Mouse (Mus musculus) T-helper 2 cell (primary cell): ENCODE data around the gene Xiap.
"Not testable (repeated sequence)": the region's sequence is repeated elsewhere in the genome, so short reads cannot be mapped to it uniquely, and the experiment has no call there.

Experiments used
- in situ Hi-C: fragments of 300-600 bp; cut with MboI, MseI; formaldehyde crosslinking; loops from one replicate; pipeline ENCODE4 v1.15.1; 2025; ENCODE audit warnings: high pct_unique_total_duplicates

The Xiap gene

DNA sequence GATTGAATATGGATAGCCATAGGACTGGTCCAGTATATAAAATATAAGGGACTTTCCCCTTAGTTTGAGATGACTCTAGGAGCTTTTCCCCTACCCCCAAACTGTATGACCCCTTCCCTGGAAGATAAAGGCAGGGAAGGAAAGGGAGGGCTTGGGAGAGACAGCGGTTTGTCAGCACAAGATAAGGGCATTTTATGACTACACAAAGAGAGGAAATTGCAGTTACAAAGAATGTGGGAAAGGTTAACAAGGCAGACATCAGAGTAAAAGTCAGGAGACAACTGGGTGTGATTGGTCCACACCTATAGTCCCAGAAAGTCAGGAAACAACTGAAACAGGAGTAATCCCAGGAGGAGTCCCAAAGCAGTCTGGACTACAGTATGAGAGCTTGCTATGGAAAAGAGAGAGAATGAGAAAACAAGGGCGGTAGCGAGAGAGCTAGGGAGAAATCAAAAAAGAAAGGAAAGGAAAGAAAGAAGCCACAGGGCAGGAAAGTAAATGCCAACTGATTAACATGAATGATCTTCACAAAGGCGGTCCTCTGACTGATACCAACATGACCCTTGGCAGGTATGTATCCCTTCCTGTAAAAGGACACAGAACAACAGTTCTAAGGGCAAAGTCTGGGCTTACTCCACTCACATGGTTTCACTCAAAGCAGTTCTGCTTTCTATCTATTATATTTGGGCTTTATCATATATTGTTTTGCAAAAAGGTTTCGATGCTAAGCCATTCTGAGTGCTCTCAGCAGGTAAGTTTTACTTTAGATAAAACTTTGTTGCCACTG, at the start of gene Xiap:
Gene Xiap, plus strand, starts transcription at position 398 of the 787 bp plus-strand sequence.
- in situ Hi-C loops: no loop called here

DNA sequence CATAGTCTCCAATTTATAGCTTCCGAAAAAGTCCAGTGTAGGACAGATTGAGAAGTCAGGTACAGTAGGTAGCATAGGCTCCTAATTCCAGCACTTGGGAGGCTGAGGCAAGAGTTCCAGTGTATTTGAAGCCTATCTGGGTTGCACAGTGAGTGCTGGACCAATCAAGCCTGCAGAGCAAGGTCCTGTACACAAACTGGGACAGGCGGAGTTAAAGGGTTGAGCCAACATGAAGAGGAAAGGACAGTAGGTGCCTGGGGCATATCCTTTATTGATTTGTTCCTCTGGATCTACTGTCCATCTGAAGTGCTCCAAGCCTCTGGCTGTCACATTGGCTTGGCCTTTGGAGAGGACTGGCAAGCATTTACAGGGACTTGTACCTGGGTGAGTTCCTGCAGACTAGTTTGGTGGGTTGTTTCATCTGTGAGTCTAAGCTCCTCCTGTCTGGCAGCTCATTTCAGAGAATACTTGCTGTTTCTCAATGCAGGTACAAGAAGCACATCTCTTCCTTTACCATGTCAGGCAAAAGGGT, 46.7 kb upstream of the Xiap start:
- in situ Hi-C loops: no loop called here

DNA sequence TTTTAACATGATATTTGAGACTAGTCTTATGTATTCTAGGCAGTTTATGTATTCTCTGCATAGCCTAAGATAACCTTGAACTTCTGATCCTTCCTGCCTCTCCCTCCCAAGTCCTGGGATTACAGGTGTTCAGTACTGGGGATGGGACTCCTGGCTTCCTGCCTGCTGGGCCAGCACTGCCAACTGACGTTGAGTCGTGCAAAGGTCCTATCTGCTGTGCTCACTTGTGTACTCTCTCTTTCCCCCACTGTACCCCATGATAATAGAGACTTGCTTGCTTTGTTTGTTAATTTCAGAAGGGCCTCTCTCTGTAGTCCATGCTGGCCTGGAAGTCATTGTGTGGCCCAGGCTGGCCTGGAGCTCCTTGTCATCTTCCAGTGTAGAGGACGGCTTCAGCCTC, 45.7 kb upstream of the Xiap start:
- in situ Hi-C loops: no loop called here

DNA sequence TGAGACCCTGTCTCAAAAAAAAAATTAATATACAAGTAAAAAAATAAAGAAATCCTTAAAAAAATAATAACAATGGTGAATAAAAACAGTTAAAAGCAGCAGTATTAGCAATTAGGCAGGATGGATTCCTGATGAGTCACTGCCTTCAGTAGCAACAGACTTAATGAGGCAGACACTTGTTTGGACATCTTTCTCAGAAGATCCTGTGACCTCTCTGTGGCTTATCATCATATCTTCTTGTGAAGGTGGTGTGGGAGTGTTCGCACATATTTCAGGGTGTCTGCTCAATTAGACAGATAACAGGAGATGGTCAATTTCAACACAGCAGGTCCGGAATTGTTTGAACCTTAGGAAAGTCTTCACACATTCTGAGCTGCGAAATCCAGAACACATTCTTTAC, 45.0 kb upstream of the Xiap start:
- in situ Hi-C loops: no loop called here

DNA sequence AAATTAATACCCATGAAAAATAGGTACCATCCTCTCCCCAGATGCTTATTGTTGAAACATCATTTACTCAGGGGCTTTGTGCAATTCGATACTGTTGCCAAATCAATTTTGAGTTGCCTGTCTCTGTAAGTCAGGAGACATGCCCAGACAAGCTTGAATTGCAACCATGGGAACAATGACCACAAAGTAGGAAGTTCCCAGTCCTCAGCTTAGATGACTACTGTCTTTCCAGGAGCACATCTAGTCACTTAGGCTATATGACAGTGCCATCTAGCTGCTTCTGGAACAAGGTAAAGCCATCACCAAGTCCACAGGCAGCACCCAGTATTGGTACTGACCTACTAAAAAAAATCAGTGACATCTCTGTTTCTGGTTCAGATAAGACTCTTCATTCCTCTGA, 41.4 kb upstream of the Xiap start:
- in situ Hi-C loops: loop anchor here (5.0 kb wide), 1 partner anchor 51 kb away; no protein-coding TSS in a partner anchor

DNA sequence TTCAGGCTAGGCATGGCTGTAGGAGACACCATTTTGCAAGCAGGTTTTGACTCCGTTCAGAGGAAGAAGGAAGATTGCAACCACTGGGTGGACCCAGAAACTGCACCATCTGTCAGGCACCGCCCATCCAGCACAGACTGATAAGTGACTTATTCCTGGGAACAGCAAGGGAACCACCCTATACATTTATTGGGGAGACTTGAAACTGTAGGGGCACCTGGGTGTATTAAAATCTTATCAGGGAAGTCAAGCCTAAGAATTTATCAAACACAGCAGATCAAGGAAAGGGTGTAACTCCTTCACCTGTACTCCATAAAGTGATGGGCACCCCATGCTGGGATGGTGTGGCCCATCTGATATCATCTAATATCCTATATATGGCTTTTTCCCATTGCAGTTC, 40.0 kb upstream of the Xiap start:
- in situ Hi-C loops: loop anchor here (5.0 kb wide), 1 partner anchor 52 kb away; no protein-coding TSS in a partner anchor

DNA sequence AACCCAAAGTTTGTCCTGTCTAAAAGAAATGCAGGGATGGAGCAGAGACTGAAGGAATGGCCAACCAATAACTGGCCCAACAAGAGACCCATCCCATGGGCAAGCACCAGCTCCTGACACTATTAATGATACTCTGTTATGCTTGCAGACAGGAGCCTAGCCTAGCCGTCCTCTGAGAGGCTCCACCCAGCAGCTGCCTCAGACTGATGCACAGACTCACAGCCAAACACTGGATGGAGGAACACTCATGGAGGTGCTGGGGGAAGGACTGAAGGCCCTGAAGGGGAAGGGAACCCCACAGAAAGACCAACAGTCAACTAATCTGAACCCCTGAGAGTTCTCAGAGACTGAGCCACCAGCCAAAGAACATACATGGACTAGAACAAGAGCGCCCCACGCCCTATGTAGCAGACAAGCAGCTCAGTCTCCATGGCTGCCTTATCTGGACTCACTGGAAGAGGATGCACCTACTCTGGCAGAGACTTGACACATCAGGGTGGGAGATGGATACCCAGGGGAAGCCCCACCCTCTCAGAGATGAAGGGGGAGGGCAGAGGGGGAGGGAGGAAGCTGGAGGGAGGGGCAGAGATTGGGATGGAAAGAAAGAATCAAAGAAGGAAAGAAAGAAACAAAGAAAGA, 33.6 kb upstream of the Xiap start:
- in situ Hi-C loops: not testable (repeated sequence)

DNA sequence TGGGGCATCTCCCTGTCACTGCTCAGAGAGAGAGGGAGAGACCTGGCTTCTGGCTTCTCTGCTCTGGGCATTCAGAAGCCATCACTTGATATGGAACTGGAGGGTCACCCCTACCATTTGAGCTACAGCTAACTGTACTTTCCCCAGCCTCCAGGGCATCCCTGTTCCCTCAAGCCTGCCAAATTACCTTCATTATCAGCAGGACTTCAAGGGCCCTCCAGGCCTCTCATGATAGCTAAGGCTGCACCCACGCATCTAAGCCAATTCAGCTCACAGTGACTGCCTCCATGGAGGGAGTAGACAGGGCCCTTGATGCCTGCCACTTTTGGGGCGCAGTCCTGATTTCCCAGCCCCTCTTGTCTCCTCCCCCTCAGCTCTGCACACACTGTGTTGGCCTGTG, 32.5 kb upstream of the Xiap start:
- in situ Hi-C loops: not testable (repeated sequence)

DNA sequence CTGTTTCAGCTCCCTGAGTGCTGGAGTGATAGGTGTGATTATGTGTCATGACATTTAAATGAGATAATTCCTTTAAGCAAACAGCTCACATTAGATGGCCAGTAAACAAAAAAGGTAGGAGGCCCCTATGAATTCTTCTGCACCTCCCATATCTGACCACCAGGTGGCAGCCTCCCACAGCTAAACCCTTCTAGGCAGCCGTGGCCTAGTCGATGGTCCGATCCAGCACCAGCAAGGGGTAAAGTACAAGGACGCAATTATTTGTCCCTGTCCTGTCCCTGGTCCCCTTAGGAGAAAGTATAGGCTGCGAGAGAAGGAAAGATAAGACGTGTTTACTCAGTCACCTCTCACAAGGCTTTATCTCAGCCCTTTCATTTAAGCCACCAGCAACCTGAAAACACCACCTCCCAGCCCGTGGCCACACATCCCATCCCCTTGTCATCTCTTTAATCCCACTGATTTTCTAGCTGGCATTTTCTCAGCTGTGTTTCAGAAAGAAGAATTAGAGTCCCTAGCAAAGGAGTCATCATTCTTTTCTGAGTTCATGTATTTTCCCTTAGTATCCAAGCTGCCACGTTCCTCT, 26.3 kb upstream of the Xiap start:
- in situ Hi-C loops: no loop called here

DNA sequence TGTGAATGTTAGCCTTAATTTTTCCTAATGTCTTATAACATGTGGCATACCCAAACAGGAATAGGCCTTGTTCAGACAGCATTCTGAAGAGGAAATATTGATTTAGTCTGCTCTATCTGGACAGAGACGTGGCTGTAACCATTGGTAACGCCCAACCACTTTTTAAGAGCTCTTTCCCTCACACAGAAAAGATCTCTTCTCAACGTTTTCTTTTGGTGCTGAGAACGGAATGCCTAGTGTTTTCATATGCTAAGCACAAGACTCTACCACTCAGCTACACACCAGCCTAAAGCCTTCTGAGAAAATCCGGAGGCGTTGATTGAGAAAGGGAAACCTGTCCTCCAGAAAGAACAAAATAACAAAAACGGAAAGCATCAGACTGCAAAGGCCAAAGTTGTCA, 25.6 kb upstream of the Xiap start:
- in situ Hi-C loops: no loop called here

DNA sequence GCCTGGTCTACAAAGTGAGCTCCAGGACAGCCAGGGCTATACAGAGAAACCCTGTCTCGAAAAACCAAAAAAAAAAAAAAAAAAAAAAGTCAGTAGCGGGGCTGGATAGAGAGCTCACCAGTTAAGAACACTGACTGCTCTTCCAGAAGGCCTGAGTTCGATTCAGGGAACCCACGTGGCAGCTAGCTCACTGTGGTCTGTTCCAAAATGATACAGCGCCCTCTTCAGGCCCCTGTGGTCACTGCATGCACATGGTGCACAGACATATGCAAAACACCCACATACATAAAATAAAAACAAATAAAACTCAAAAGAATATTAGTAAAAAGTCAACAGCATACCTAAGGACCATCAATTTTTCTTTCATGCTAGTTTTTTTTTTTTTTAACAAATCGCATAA, 20.0 kb upstream of the Xiap start:
- in situ Hi-C loops: no loop called here

DNA sequence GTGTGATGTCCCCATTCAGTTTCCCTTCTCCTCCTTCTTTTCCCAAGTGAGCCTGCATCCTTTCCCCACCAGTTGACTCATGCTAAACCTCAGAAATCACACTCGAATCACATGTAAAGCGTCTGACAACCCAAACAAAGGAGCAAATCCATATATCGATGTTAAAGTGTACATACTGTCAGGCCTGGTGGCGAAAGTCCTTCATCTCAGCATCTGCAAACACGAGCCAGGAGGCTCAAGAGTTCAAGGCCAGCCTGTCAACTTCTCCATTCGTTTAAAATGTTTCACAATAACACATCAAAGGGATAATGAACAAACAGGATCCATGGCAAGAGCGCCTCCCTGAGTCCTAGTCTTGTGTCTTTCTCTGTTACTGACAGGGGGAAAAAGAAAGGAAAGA, 14.5 kb upstream of the Xiap start:
- in situ Hi-C loops: no loop called here

DNA sequence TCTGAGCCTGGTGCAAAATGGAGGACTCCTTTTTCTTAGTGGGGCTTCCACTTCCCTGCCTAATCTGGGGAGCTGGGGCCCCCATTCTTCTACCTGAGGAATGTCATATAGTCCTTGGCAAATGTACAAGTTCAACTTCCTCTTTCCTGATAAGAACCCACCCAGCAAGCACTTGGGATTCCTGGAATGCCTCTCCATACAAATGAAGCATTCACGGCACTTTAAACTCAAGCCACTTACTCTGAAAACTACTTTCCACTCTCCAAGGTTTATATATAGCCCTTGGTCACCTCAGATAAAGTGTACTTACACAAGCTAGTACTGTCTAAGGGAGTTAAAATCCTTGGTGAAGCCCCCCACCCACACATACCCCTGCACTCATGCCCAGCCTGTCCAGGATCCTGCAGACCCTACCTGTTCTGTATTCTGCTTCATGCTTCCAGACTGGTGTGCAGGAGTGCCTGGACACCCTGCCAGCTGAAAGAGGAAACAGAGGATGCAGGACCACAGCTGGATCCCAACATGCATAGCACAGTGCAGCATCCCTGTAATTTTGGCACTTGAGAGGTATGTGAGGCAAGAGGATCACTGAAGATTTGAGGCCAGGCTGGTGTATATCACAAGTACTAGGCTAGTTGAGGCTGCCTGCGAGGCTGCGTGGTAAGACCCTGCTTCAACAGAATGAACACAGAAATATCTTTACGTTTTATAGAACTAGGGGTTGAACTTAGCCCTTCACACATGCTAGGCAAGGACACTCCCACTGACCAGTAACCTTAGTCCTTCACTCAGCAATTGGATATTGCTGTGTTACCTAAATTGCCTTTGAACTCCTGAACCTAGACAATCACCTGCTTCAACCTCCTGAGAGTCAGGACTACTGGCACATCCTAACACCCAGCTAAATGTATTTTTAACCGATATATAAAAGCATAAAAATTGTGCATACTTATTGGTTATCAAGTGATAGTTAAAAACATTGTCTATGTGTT, 8.5 kb upstream of the Xiap start:
- in situ Hi-C loops: no loop called here

DNA sequence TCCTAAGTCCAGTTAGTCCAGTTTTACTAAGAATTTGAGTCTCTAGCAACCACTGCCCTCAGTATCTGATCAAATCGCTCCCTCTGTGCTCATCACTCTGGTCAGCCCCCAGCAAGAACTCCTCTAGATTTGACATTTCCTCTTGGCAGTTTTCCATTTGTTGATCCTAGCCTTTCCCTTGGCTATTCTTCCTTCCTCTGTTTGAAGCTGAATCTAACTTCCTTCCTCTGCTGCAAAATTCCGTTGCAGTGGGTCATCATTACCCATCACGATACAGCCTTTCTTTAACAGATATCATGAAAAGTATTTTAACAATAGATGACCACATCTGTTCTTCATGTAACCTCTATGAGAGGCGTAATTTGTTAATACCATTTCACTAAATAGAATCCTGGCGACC, 2.5 kb upstream of the Xiap start:
- in situ Hi-C loops: no loop called here

DNA sequence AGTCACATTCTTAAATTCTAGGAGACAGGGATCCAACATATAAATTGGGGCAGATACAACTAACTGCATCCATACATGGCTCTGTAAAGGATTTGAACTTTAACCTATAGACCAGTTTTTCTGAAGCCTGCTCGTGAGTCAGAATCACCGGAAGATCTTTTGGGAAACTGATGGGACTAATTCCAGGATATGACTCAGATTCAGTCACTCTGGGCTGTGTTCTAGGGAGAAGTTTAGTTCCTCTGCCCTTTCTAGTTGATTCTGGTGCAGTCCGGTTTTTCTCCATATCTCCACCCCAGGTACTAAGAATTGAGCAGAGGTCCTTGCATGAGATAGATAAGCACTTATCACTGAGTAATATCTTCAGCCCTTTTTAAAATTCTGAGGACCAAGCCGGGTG, 1.6 kb upstream of the Xiap start:
- in situ Hi-C loops: no loop called here

DNA sequence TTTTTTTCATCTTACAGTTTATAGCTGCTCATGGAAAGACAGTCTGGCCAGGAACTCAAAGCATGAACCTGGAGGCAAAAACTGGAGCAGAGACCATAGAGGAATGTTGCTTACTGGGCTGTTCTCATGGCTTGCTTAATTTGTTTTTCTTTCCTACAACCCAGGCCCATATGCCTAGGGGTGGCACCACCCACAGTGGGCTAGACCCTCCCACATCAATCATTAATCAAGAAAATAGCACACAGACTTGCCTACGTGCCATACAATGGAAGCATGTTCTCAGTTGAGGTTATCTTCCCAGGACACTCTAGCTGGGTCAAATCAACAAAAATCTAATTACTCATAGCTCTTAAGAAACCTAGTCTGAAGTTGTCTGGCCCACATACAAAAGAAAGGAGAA, 4.1 kb downstream of the Xiap start:
- in situ Hi-C loops: no loop called here

DNA sequence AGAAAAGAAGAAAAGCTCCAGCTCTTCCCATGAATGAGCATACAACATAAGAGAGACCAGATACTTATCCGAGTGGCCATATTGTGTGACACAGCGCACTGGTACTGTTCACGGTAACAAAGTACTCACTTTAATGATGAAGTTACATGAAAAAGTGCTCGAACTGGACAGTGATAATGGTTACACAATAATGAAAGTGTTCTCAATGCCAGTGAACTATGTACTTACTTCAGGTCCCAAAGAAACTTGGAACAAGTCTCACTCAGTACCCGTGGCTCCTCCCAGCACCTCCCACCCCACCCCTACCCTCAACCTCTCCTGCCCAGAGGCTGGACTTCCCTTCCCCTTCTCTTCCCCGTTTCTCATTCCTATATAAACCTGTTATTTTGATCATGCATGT, 5.6 kb downstream of the Xiap start:
- in situ Hi-C loops: no loop called here

DNA sequence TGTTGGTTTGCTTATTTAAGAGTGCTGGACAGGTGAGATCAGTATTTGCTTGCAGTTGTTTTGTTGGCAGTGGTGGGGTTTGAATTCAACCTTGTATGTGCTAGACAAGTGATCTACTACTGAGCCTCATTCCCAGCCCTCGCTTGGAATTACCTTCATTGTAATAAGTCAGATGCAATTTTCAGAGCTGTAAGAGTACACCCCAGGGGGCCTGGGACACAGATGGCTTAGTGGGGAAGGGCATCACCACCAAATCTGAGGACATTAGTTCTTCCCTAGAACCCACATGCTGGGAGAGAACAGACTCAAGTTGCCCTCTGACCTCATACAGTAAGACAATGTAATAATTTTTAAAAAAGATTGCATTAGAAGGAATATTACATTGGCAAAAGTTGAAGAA, 7.3 kb downstream of the Xiap start:
- in situ Hi-C loops: no loop called here

DNA sequence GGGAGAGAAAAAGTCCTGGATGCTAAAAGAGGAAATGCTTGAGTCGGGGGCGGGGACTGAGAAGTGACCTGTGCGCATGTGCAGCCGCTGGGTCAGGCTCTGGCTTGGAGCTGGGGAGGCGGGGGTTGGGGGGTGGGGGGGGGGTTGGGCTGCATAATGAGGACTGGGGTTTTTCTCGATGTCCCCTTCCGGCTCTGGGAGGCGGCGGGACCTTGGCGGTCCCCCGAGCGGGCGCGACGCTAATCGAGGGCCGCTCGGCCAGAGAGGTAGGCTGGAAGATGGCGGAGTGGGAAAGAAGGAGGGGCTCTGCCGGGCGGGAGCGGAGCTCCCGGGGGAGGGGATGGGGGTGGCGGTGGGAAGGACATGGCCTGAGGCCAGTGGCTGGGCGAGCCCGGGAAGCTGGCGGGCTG, 8.3 kb downstream of the Xiap start:
- in situ Hi-C loops: no loop called here

DNA sequence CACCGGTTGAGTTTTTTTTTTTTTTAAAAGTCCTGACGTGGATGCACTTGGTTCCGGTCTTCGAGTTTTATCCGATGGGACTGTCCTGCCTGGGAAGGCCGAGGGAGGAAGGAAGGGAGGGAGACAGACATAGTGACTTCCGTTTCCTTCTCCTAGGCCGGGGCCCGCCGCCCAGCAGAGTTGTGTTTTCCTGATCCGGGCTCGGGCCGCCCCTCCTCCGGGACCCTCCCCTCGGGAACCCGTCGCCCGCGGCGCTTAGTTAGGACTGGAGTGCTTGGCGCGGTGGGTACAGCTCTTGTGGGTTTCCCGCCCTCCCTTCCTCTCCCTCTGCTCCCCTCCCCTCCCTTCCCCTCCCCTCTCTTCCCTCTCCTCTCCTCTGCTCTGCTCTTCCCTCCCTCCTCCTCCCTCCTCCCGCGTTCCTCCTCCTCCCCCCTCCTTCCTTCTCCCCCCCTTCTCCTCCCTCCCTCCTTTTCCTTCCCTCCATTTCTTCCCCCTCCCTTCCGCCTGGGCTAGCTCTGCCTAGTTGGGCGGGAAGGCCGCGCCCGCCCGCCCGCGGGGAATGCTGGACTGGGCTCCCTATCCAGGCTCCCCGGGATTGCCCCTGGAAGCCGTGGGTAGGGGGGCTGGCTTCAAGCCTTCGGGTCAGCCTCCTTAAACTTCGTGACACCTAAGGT, 8.9 kb downstream of the Xiap start:
- in situ Hi-C loops: no loop called here

DNA sequence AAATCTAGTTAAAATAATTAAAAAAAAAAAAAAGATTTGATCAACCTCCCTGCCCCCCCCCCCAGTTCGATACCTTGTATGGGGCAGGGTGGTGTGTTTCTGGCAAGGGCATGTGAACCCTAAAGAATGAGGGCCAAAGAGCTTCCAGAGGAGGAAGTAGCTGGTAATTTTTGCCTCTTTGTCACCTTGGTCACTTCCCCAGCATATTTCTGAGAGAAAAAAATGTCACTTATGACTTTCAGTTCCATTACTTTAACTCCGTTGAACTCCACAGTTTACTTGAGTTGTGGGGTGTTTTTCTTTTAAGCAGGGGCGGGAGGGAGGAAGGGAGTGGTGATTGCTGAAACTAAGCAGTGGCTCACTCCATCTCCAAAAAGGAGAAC, 9.4 kb downstream of the Xiap start:
- in situ Hi-C loops: no loop called here
